Mouse (Mus musculus) adrenal gland, adult (tissue): Measurements from ENCODE around the gene Olfr532.
"Not testable (repeated sequence)": the region's sequence is repeated elsewhere in the genome, so short reads cannot be mapped to it uniquely, and the experiment has no call there.

Source experiments
- DNase-seq, 2 experiments: peaks; one replicate each; pipeline ENCODE4 v3.0.0; 2022 to 2023; ENCODE audit warnings: low spot score in 1 of 2; ENCODE audit not compliant: inconsistent age in 2 of 2

Gene Olfr532

GRCm38 (mm10) chr7:140421539-140421938 is at the start of gene Olfr532:
Olfr532 (minus strand) TSS chr7:140421639.
- DNase-seq: no peak

GRCm38 (mm10) chr7:140463070-140463469 is 41.6 kb upstream of the Olfr532 start, which contains the start of gene Olfr533:
Olfr533 (plus strand) TSS chr7:140463370.
- not testable (repeated sequence) for DNase-seq

- no peak for DNase-seq
These were observed 21.7 kb upstream of the Olfr532 start for GRCm38 (mm10) chr7:140443141-140443540.

GRCm38 (mm10) chr7:140402818-140403217 is 18.6 kb downstream of the Olfr532 start, which contains the start of gene Olfr531:
Olfr531 (minus strand) TSS chr7:140402918.
- DNase-seq: no peak

GRCm38 (mm10) chr7:140376911-140377310 is 44.5 kb downstream of the Olfr532 start:
- DNase-seq: no peak

DNA sequence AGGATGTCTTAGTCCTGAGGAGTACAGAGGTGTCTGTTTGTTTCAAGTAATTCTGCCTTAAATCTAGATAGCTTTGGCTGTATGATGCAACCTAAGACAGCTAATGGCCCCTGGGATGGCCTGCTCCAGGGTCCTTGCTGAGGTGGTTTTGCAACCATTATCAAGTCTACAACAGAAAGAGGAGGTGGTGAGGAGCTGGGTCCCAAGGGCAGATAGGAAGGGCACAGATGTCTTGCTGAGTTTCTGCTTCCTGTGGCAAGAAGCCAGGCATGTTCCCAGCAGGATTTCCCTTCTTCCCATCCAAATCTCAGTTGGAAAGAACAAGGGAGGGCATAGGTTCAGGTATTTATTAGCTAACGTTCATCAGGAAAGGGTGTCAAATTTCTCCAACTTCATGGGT is 45.2 kb downstream of the Olfr532 start, which contains the start of gene Olfr530:
Gene Olfr530 (minus strand): TSS at position 101 of the 400 bp plus-strand sequence.
- no peak for DNase-seq

DNA sequence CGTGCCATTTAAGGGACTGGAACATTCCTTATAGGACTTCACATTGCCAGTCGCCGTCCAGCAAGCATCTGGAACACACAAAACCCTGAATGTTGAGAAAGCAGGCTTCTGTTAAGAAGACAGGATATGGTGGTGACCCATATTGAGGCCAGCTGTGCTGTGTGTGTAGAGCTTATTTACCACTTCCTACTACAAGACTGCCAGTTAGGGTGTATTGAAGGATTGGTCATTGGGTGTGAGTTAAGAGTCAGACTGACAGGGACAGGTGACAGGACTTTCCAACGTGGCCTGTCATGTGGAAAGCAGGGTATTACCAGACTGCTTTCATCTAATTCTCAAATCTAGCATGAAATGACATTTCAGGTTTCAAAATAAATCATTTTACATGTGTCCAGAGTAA is 47.1 kb downstream of the Olfr532 start:
- DNase-seq: no peak
